Mouse (Mus musculus) G1E (cell line): ENCODE data around the gene Mapk1.

ENCODE experiments used
- CTCF ChIP-seq: IDR thresholded peaks from 2 replicates; pipeline ENCODE4 v1.5.1; 2012; ENCODE audit warnings: low read depth, low read length, inconsistent platforms, mixed read lengths
- GATA1 ChIP-seq: IDR thresholded peaks from 2 replicates; pipeline ENCODE4 v1.6.1; 2012; ENCODE audit warnings: borderline replicate concordance, low read length, inconsistent platforms, mixed read lengths
- GATA2 ChIP-seq: IDR thresholded peaks from 2 replicates; pipeline ENCODE4 v1.6.1; 2012; ENCODE audit warnings: low read depth, low read length, inconsistent platforms, borderline replicate concordance
- POLR2AphosphoS5 ChIP-seq: IDR thresholded peaks from 2 replicates; pipeline ENCODE4 v1.6.1; 2012; ENCODE audit warnings: low read depth, low read length, inconsistent platforms; ENCODE audit not compliant: insufficient replicate concordance

- TF ChIP-seq CTCF (no peak), GATA1 (no peak), POLR2AphosphoS5 (no peak), GATA2 (no peak)
Observed at GRCm38 (mm10) chr16:16983534-16984422, 596 bp downstream of the Mapk1 start.
